Mouse (Mus musculus): ENCODE data around the gene Crisp1.

Gene Crisp1

DNA sequence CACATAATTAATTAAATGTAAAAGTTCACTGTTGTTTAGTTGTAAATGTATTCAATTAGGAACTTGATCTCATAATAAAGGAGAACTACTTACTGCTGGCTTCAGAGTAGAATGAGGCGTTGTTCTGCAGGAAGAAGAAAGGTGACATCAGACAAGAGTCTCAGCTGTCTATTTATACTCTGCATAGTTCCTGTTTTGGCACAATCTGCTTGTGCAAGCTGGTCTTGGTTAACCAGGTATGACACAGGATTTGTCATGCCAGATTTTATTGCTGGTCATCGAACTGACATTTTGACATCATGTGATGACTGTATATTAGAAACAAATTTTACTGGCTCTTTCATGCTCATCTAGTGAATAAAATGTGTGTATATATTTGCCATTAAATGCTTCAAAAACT is at the start of gene Crisp1:
Gene Crisp1 (minus strand): TSS at position 146 of the 400 bp plus-strand sequence.
- no peak for DNase-seq

DNA sequence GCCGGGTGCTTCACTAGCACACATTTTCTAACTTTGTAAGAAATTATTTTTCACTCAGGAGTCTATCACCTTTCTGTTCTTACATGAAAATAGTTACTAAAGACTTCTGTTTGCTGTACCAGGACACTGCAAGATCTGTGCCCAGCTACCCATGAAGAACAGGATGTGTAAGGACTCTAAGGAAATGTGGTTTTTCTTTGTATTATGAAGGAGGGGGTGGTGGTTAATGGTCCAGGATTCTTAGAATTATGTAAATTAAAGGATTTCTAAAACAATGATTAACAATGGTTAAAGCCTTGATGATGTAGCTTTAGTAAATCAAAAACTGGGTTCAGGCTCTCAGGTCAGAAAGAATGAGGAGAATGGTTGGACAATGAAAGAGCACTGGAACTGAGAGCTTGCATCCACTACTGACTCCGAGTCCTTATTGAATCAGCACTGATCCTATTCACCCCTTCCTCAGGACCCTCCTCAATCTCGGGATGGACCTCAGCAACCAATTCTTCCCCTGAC is 23.5 kb upstream of the Crisp1 start:
- no peak for DNase-seq

DNA sequence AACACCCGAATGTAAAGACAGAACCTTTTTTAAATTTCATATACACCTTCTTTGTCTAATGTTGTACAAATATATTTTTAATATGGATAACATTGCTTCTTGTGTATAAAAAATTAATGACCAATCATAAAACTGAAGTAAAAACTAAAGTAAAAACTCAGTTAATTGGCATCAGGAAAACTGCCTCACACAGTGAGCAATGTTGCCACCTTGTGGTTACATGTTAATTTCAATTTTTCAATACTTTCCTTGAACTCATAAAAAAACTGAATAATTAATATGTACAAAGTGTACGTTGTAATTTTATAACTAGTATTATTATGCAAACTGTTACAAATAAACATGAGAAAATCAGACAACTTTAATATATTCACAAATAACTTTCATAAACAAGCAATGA is 33.6 kb downstream of the Crisp1 start:
- DNase-seq = no peak

DNA sequence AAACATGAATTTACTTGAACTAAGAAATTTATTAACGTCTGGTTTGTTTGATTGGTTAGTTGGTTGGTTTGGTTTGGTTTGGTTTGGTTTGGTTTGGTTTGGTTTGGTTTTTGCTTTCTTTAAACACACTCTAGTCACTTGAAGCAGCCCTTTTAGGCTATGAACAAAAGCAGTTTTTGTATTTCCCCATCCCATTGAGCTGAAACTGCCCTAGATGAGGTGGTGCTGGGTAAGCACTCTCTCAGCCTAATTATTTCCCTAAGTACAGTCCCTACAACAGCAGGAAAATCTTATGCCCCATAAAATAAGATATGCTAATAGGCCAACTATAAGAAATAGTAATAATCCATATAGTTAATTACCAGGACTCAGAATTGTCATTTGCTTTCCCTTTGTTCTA is 43.5 kb downstream of the Crisp1 start:
- no peak for DNase-seq

DNA sequence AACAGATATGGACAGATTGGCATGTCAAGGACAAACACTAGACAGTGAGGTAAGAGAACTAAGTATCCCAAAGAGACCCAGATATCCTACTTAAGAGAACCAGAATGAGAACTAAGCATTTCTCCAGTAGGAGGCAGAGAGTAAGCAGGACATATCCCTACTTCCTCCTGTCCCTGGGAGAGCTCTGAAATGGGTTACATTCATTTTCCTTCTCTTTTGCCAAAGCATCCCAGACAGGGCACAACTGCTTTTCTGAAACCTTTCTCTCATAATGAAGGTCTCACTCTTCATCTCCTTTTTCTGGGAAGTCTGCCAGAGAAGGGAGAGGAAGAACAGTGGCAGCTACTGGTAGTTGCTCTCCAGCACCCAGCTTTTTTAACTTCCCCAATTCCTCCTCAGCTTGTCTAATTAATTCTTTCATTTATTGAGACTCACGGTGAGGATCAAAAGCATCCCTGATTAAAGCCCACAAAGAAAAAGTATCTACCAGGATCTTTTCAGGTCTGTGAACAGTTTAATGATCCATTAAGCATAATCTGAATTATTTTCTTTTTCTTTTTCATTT is 44.0 kb downstream of the Crisp1 start:
- no peak for DNase-seq

DNA sequence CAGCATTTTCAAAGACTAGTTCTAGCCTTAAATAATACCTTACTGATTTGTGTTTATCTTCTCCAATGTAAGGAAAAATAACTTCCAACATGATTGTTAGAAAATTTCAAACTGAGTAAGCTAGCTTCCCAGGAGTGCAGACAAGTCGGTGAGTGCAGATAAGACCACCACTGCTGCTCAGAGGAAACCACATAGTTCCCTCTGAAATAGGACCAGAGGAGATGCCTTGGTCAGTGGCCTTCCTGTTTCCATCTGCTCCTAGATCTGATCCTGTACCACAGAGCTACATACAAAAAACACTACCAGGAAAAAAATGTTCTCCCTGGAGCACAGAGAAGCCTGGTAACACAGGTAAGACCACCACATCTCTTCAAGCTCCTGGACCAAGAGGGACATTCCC is 66.5 kb downstream of the Crisp1 start:
- no peak for DNase-seq

Data from lung, postnatal 4 days (tissue).